Mouse (Mus musculus): ENCODE measurements around the gene Papss2.

Gene Papss2

GRCm38 (mm10) chr19:32702191-32702590, 106.6 kb downstream of the Papss2 start:
- no peak for DNase-seq (ENCODE audit: low read depth, low spot score)

- no peak for DNase-seq (ENCODE audit: low read depth, low spot score)
These were observed 113.4 kb downstream of the Papss2 start for GRCm38 (mm10) chr19:32708996-32709395.

DNA sequence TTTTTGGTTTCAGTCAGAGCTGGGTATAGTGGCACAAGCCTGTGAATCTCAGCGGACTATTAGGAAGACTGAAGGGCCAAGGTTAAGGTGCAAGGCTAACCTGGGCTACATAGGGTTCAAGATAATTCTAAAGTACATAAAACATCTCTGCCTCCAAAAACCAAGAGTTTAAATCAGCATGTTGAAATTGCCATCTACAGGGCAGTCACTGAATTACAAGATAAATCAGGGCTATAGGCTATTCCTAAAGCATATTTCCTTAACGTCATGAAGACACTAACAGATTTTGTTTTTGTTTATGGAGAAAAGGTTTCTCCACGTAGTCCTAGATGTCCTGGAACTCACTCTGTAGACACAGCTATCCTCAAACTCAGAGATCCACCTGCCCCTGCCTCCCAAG, 114.7 kb downstream of the Papss2 start:
- DNase-seq (ENCODE audit: low read depth, low spot score): peak; percentile 23

- peak; percentile 89 for DNase-seq (ENCODE audit: low read depth, low spot score)
These were observed 116.4 kb downstream of the Papss2 start for GRCm38 (mm10) chr19:32711761-32712541.

DNA sequence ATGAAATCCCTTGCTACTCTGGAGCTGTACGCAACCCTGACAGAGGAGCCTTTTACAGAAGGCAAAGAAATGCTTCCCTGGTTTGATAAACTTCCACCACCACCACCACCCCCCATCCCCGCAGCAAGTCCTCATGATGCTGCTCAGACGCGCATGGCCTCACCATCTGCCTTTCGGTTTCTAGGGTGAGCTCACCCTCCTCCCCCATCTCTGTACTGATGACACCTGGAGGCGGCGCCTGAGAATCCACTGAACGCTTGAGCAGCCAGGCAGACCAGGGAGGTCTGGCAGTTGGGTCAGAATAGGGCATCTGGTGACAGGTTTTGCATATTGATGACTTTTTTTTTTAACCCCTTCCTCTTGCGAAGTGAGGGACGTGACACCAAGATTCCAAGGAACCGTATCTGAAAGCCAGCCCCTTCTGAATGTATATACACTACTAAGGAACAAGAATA, 117.0 kb downstream of the Papss2 start:
- DNase-seq (ENCODE audit: low read depth, low spot score): peak; percentile 84

GRCm38 (mm10) chr19:32713471-32713870, 117.9 kb downstream of the Papss2 start:
- DNase-seq (ENCODE audit: low read depth, low spot score): no peak

DNA sequence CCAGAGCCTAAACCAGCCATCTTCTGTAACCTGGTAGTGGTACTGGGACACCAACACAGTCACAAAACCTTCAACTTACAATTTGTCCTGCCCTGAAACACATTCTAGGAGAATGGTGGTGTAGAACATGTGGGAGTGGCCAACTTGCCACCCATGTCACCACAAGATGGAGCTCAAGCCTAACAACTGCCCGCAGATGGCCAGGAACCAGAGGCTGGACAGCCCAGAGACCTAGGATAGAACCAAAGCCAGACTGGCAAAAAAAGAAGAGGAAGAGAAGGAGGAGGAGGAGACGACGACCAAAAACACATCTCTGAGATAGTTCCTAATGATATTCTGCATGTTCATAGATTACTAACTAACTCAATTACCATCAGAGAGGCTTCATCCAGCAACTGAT, 119.6 kb downstream of the Papss2 start:
- DNase-seq (ENCODE audit: low read depth, low spot score): peak; percentile 77

- no peak for DNase-seq (ENCODE audit: low read depth, low spot score)
These were observed 120.1 kb downstream of the Papss2 start for GRCm38 (mm10) chr19:32715681-32716080.

Data from mesoderm, embryonic 11.5 days (tissue).